ENCODE assay signal across 9 mouse cellular contexts in the genomic region with DNA sequence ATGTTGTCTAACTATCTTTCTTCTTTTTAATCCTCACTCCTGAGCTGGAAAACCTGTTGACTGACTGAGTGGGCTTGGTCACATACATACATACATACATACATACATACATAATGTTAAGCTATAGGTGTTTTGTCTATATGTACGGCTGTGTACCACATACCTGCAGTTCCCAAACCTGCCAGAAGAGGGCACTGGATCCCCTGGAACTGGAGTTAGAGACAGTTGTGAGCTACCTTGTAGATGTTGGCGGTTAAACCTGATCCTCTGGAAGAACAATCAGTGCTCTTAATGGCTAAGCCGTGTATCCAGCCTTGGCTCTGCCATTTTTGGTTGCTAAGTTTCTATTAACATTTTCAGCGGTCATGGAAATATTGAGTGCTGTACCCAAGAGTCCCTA. TPM values are rescaled to one million over a fixed set of nuclear protein-coding genes. Genes with fewer than 3 reads are reported as not detected.
A peak's percentile ranks its signal among the peaks of the same experiment; 100 is the strongest.
DNase-seq lines count a peak whose midpoint lies in the region; ATAC-seq and TF ChIP-seq lines count a peak whose summit lies in the region.
"Had no signal": no experiment of that assay in that cellular context is flagged by ENCODE, and none has a peak within 500 bp of the region (broad histone marks: within the 10 kb centered on the region; RNA-seq: fewer than 3 reads in every experiment).

No protein-coding gene starts in this region.

- H3K9ac ChIP-seq in midbrain, embryonic 16.5 days (ENCODE audit: low read depth, low read length), result no peak overlapping the region
- no peak overlapping the region for H3K9ac ChIP-seq in liver, embryonic 12.5 days
- H3K9ac ChIP-seq: neural tube, embryonic 13.5 days had no signal

- H3K9me3 ChIP-seq in midbrain, embryonic 10.5 days (replicated peaks), result no peaks in the 10 kb centered on the region
- no peaks in the 10 kb centered on the region for H3K9me3 ChIP-seq in midbrain, embryonic 16.5 days (replicated peaks; ENCODE audit: control insufficient read depth, low read length, poor library complexity, severe bottlenecking)
- no peaks in the 10 kb centered on the region for H3K9me3 ChIP-seq in liver, embryonic 12.5 days (replicated peaks)
- H3K9me3 ChIP-seq: neural tube, embryonic 13.5 days had no signal

- no peak overlapping the region for H3K4me2 ChIP-seq in midbrain, embryonic 16.5 days (ENCODE audit: low read length)
- H3K4me2 ChIP-seq in liver, embryonic 12.5 days, result no peak overlapping the region
- H3K4me2 ChIP-seq: neural tube, embryonic 13.5 days had no signal

- WGBS in midbrain, embryonic 10.5 days, result 12% methylated on average over 4 of the region's 4 CpGs
- 6% methylated on average over 4 of the region's 4 CpGs for WGBS in midbrain, embryonic 16.5 days
- 15% methylated on average over 4 of the region's 4 CpGs for WGBS in liver, embryonic 12.5 days (ENCODE audit: insufficient replicate concordance)

- peaks cover 4% of the 10 kb centered on the region; the same call in 1 of the 2 replicates for H3K4me1 ChIP-seq in midbrain, embryonic 10.5 days
- 0 out of 2 replicates have a peak, but pooled peaks cover 2% of the 10 kb centered on the region for H3K4me1 ChIP-seq in midbrain, embryonic 16.5 days (ENCODE audit: control insufficient read depth, insufficient read depth, low read length)
- no peaks in the 10 kb centered on the region for H3K4me1 ChIP-seq in embryonic fibroblast, embryonic 13.5 days (ENCODE audit: control insufficient read depth, insufficient read depth, low read length)
- H3K4me1 ChIP-seq in liver, embryonic 12.5 days, result 0 out of 2 replicates have a peak, but pooled peaks cover 3% of the 10 kb centered on the region

- peak; percentile 46; the same call in 1 of the 2 replicates for TF ChIP-seq CTCF in embryonic fibroblast, embryonic 13.5 days (IDR thresholded peaks at IDR 0.05; ENCODE audit: borderline replicate concordance, insufficient read depth, low read length)

- no peaks in the 10 kb centered on the region for H3K27me3 ChIP-seq in midbrain, embryonic 10.5 days (ENCODE audit: low read depth, poor library complexity, severe bottlenecking)
- H3K27me3 ChIP-seq in midbrain, embryonic 16.5 days (ENCODE audit: control insufficient read depth, insufficient read depth, low read depth, low read length), result no peaks in the 10 kb centered on the region
- H3K27me3 ChIP-seq in liver, embryonic 12.5 days (replicated peaks), result peaks cover 24% of the 10 kb centered on the region; the same call in 1 of the 2 replicates
- H3K27me3 ChIP-seq: neural tube, embryonic 13.5 days had no signal

- DNase-seq in midbrain, embryonic 10.5 days (ENCODE audit: low spot score), result peak; percentile 78
- DNase-seq in adrenal gland, postnatal 14 days, result peak; percentile 84
- peak; percentile 83 for DNase-seq in induced T-regulatory cell, adult 2 months (ENCODE audit: low read depth)
- peak; percentile 35 for DNase-seq in retina, postnatal 7 days (ENCODE audit: low read depth, low spot score)
- DNase-seq in urinary bladder, postnatal 10 days (ENCODE audit: low spot score), result peak; percentile 62

- no peak for ATAC-seq in midbrain, embryonic 16.5 days
- peak; percentile 40; the same call in 1 of the 2 replicates for ATAC-seq in liver, embryonic 12.5 days

- no peaks in the 10 kb centered on the region for H3K36me3 ChIP-seq in midbrain, embryonic 10.5 days
- H3K36me3 ChIP-seq in midbrain, embryonic 16.5 days (ENCODE audit: control insufficient read depth, insufficient read depth, low read length), result no peaks in the 10 kb centered on the region
- no peaks in the 10 kb centered on the region for H3K36me3 ChIP-seq in liver, embryonic 12.5 days
- H3K36me3 ChIP-seq: neural tube, embryonic 13.5 days had no signal

- no peak for TF ChIP-seq POLR2A in embryonic fibroblast, embryonic 13.5 days (IDR thresholded peaks at IDR 0.05; ENCODE audit: low read depth, low read length)

- no peak overlapping the region for H3K27ac ChIP-seq in midbrain, embryonic 10.5 days (replicated peaks)
- H3K27ac ChIP-seq in midbrain, embryonic 16.5 days (ENCODE audit: low read length), result no peak overlapping the region
- H3K27ac ChIP-seq in embryonic fibroblast, embryonic 13.5 days (ENCODE audit: insufficient read depth, low read length), result no peak overlapping the region
- H3K27ac ChIP-seq in liver, embryonic 12.5 days, result no peak overlapping the region
- H3K27ac ChIP-seq: neural tube, embryonic 13.5 days had no signal

- H3K4me3 ChIP-seq in midbrain, embryonic 10.5 days, result no peak overlapping the region
- H3K4me3 ChIP-seq in midbrain, embryonic 16.5 days (ENCODE audit: low read depth, low read length), result no peak overlapping the region
- no peak overlapping the region for H3K4me3 ChIP-seq in embryonic fibroblast, embryonic 13.5 days (ENCODE audit: insufficient read depth, low read length)
- no peak overlapping the region for H3K4me3 ChIP-seq in liver, embryonic 12.5 days
- H3K4me3 ChIP-seq: neural tube, embryonic 13.5 days had no signal

RNA-seq across cellular contexts. Expression of gene Il17rd, which starts 7.6 kb away (rescaled TPM):
- 6.4 and 7.6 TPM in 2 replicates for polyA plus RNA-seq in midbrain, embryonic 10.5 days (2016; fragmentation: Nextera tagmentation; extraction: Ambion mirVana)
- 1.9 and 2.3 TPM in 2 replicates for polyA plus RNA-seq in midbrain, embryonic 16.5 days (2015; fragmentation: Nextera tagmentation; extraction: Ambion mirVana)
- total RNA-seq in adrenal gland, postnatal 14 days (2021), result 3.6 and 5.2 TPM in 2 replicates
- 10.2 and 19.3 TPM in 2 replicates for polyA plus RNA-seq in embryonic fibroblast, embryonic 13.5 days (2011; ENCODE audit: insufficient read length, low read depth, missing spikeins)
- 0.27 and 0.32 TPM in 2 replicates for polyA plus RNA-seq in liver, embryonic 12.5 days (2016; fragmentation: Nextera tagmentation; extraction: Ambion mirVana)

RNA-seq across cellular contexts. Expression of gene Hesx1, which starts 36.9 kb away (rescaled TPM):
- polyA plus RNA-seq in midbrain, embryonic 10.5 days (2016; fragmentation: Nextera tagmentation; extraction: Ambion mirVana), result 0.39 and 1.1 TPM in 2 replicates
- polyA plus RNA-seq in midbrain, embryonic 16.5 days (2015; fragmentation: Nextera tagmentation; extraction: Ambion mirVana), result 0.19 TPM in 1 of 2 replicates, not detected in the other
- not detected in 2 replicates for total RNA-seq in adrenal gland, postnatal 14 days (2021)
- polyA plus RNA-seq in embryonic fibroblast, embryonic 13.5 days (2011; ENCODE audit: insufficient read length, low read depth, missing spikeins), result not detected in 2 replicates
- 16.0 and 16.8 TPM in 2 replicates for polyA plus RNA-seq in liver, embryonic 12.5 days (2016; fragmentation: Nextera tagmentation; extraction: Ambion mirVana)
- polyA plus RNA-seq: neural tube, embryonic 13.5 days had no signal
